Comparison of ENCODE assay signal across 25 mouse cellular contexts in the genomic region with DNA sequence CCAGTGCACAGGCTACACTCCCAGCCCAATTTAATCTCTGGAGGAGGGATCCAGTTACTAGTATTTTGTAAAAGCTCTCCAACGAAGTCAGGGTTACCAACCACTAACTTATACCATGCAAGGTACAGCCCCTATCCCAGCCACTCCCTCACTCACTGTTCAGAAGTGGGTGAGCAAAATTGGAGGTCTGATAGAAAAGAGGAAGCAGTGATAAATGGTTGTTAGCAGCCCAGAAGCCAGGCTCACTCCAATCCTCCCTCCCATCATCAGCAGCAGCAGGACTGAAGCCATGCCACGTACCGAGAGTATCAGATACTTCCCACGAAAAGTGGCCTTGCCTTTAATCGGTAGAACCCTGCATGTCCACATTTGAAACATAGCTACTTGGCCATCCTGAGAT.
DNase-seq lines count a peak whose midpoint lies in the region; ATAC-seq and TF ChIP-seq lines count a peak whose summit lies in the region.
"Had no signal": no experiment of that assay in that cellular context is flagged by ENCODE, and none has a peak within 500 bp of the region (broad histone marks: within the 10 kb centered on the region; RNA-seq: fewer than 3 reads in every experiment).

No protein-coding gene starts in this region.

- DNase-seq in MEL (ENCODE audit: low read depth, low spot score) (peak; percentile 3), MEL-GATA-1-ER (ENCODE audit: extremely low read depth, low read depth) (peak; percentile 30)
- no peak for DNase-seq in spleen, adult 18-20 months
- DNase-seq in right cerebral cortex, postnatal 10 days (ENCODE audit: low spot score in 2 of 2): no peak
- no peak for DNase-seq in lung, postnatal 0 days (ENCODE audit: low spot score)
- DNase-seq in T-cell, adult 2 months (ENCODE audit: low spot score): no peak
- DNase-seq: adrenal gland, adult 8-10 months; adrenal gland, postnatal 14 days; adrenal gland, postnatal 36 days; cerebellum, adult 11-12 months; cerebellum, adult 2 months; cerebellum, adult 9-10 months; cerebellum, postnatal 10 days; cerebellum, postnatal 25 days; embryo, embryonic 11 days had no signal

- no peaks in the 10 kb centered on the region for H3K9me3 ChIP-seq in MEL (replicated peaks; ENCODE audit: insufficient read depth, low read length)
- no peaks in the 10 kb centered on the region for H3K9me3 ChIP-seq in lung, postnatal 0 days (ENCODE audit: low read length)
- H3K9me3 ChIP-seq: embryonic facial prominence, embryonic 13.5 days; embryonic facial prominence, embryonic 15.5 days; forebrain, embryonic 10.5 days; forebrain, embryonic 12.5 days had no signal

- no peaks in the 10 kb centered on the region for H3K4me1 ChIP-seq in MEL (ENCODE audit: control insufficient read depth in 1 of 2, insufficient read depth in 2 of 2, low read length in 2 of 2)
- H3K4me1 ChIP-seq in lung, postnatal 0 days (ENCODE audit: insufficient read depth, low read depth, low read length): no peaks in the 10 kb centered on the region

- TF ChIP-seq CTCF in MEL (IDR thresholded peaks at IDR 0.05 in 2 of 3, conservative IDR thresholded peaks at IDR 0.05 in 1 of 3; ENCODE audit: control insufficient read depth in 1 of 3, insufficient read depth in 1 of 3, low read depth in 2 of 3, low read length in 3 of 3, poor library complexity in 1 of 3, severe bottlenecking in 1 of 3): no peak
- TF ChIP-seq CTCF in lung, postnatal 0 days (IDR thresholded peaks at IDR 0.05): no peak

- no peaks in the 10 kb centered on the region for H3K36me3 ChIP-seq in MEL (ENCODE audit: control insufficient read depth in 1 of 2, insufficient read depth in 2 of 2, low read length in 2 of 2)
- no peaks in the 10 kb centered on the region for H3K36me3 ChIP-seq in lung, postnatal 0 days (ENCODE audit: insufficient read depth, low read length)
- H3K36me3 ChIP-seq: embryonic facial prominence, embryonic 13.5 days; embryonic facial prominence, embryonic 15.5 days; forebrain, embryonic 10.5 days; forebrain, embryonic 12.5 days had no signal

- no peak for TF ChIP-seq RAD21 in MEL (IDR thresholded peaks at IDR 0.05; ENCODE audit: low read depth, low read length)

- H3K4me2 ChIP-seq in lung, postnatal 0 days (replicated peaks; ENCODE audit: low read depth, low read length): no peak overlapping the region
- H3K4me2 ChIP-seq: embryonic facial prominence, embryonic 13.5 days; embryonic facial prominence, embryonic 15.5 days; forebrain, embryonic 12.5 days had no signal

- peak; percentile 33; the same call in 1 of the 2 replicates for ATAC-seq in granulocyte monocyte progenitor cell, adult 5-6 weeks (replicated peaks; ENCODE audit: poor library complexity, severe bottlenecking)
- ATAC-seq in megakaryocyte progenitor cell, adult 5-6 weeks (replicated peaks; ENCODE audit: poor library complexity): peak; percentile 52
- no peak for ATAC-seq in lung, postnatal 0 days
- ATAC-seq: activated CD4-positive, CD25-positive, alpha-beta regulatory T cell, adult 4 months; forebrain, embryonic 14.5 days; forebrain, embryonic 16.5 days had no signal

- 68% methylated on average over 5 of the region's 5 CpGs for WGBS in lung, postnatal 0 days

- TF ChIP-seq EP300 in MEL (IDR thresholded peaks at IDR 0.05; ENCODE audit: low read depth in 1 of 2, low read length in 2 of 2): no peak
- no peak for TF ChIP-seq EP300 in lung, postnatal 0 days (IDR thresholded peaks at IDR 0.05)

- TF ChIP-seq POLR2A in MEL (IDR thresholded peaks at IDR 0.05; ENCODE audit: control insufficient read depth in 1 of 2, insufficient read depth in 1 of 2, low read depth in 1 of 2, low read length in 2 of 2, poor library complexity in 1 of 2): no peak

- no peak overlapping the region for H3K9ac ChIP-seq in MEL (ENCODE audit: control insufficient read depth, low read depth, low read length, poor library complexity, severe bottlenecking)
- H3K9ac ChIP-seq in lung, postnatal 0 days (replicated peaks; ENCODE audit: low read depth): no peak overlapping the region
- H3K9ac ChIP-seq: embryonic facial prominence, embryonic 13.5 days; embryonic facial prominence, embryonic 15.5 days; forebrain, embryonic 12.5 days had no signal

- no peaks in the 10 kb centered on the region for H3K27me3 ChIP-seq in MEL (ENCODE audit: control insufficient read depth in 1 of 2, insufficient read depth in 2 of 2, low read length in 2 of 2)
- H3K27me3 ChIP-seq in lung, postnatal 0 days (replicated peaks; ENCODE audit: insufficient read depth, low read length): no peaks in the 10 kb centered on the region

- H3K79me2 ChIP-seq in MEL (ENCODE audit: control insufficient read depth, insufficient read depth, low read length, poor library complexity): no peaks in the 10 kb centered on the region

- no peak overlapping the region for H3K4me3 ChIP-seq in MEL (ENCODE audit: control insufficient read depth in 1 of 2, insufficient read depth in 1 of 2, low read depth in 2 of 2, low read length in 2 of 2)
- H3K4me3 ChIP-seq in lung, postnatal 0 days (ENCODE audit: low read depth, low read length): no peak overlapping the region
- H3K4me3 ChIP-seq: embryonic facial prominence, embryonic 13.5 days; embryonic facial prominence, embryonic 15.5 days; erythroblast, embryonic 14.5 days; forebrain, embryonic 10.5 days; forebrain, embryonic 12.5 days had no signal

- no peak overlapping the region for H3K27ac ChIP-seq in MEL (ENCODE audit: control insufficient read depth, low read depth, low read length)
- H3K27ac ChIP-seq in lung, postnatal 0 days (ENCODE audit: low read length): no peak overlapping the region
- H3K27ac ChIP-seq: embryonic facial prominence, embryonic 13.5 days; embryonic facial prominence, embryonic 15.5 days; forebrain, embryonic 12.5 days had no signal

TF ChIP-seq in MEL, 35 proteins besides CTCF, POLR2A, EP300 and RAD21:
- TF ChIP-seq POLR2AphosphoS2 (IDR thresholded peaks at IDR 0.05; ENCODE audit: low read length): no peak
- no peak for TF ChIP-seq ZC3H11A (IDR thresholded peaks at IDR 0.05; ENCODE audit: low read depth, low read length)
- no peak for TF ChIP-seq USF2 (IDR thresholded peaks at IDR 0.05; ENCODE audit: borderline replicate concordance in 1 of 2, insufficient read depth in 1 of 2, low read depth in 1 of 2, low read length in 2 of 2)
- TF ChIP-seq TCF12 (IDR thresholded peaks at IDR 0.05; ENCODE audit: low read depth, low read length): no peak
- no peak for TF ChIP-seq MAZ (IDR thresholded peaks at IDR 0.05; ENCODE audit: low read depth, low read length)
- TF ChIP-seq ELF1 (IDR thresholded peaks at IDR 0.05; ENCODE audit: low read depth, low read length): no peak
- TF ChIP-seq BHLHE40 (IDR thresholded peaks at IDR 0.05; ENCODE audit: borderline replicate concordance, low read depth, low read length): no peak
- TF ChIP-seq MYB (IDR thresholded peaks at IDR 0.05; ENCODE audit: low read depth, low read length): no peak
- no peak for TF ChIP-seq HCFC1 (IDR thresholded peaks at IDR 0.05; ENCODE audit: low read depth, low read length)
- TF ChIP-seq KAT2A (conservative IDR thresholded peaks at IDR 0.05; ENCODE audit: low read depth, low read length): no peak
- no peak for TF ChIP-seq ZMIZ1 (IDR thresholded peaks at IDR 0.05; ENCODE audit: low read depth, low read length)
- no peak for TF ChIP-seq NRF1 (IDR thresholded peaks at IDR 0.05; ENCODE audit: insufficient read depth, low read depth, low read length, poor library complexity, severe bottlenecking)

Comparison
In these comparisons a context has a peak if more than half of its experiments do, and no peak if none do; other contexts are left out.
1. DNase-seq: peak in MEL (single experiment) and MEL-GATA-1-ER (single experiment); none in spleen, adult 18-20 months (0 of 2), right cerebral cortex, postnatal 10 days (0 of 2), lung, postnatal 0 days (single experiment) and T-cell, adult 2 months (single experiment).